Mouse (Mus musculus) heart, embryonic 10.5 days (tissue): Measurements from ENCODE around the gene Npdc1. TPM values are rescaled to one million over a fixed set of nuclear protein-coding genes. Genes with fewer than 3 reads are reported as not detected.

Source experiments
- DNase-seq: peaks from one replicate; pipeline ENCODE4 v3.0.0-alpha.2; 2017; ENCODE audit warnings: low spot score
- H3K27ac ChIP-seq: fragments of 300-500 bp; sonication (generic); 2 replicates; pipeline ENCODE4 v1.5.1; 2016; ENCODE audit warnings: mild to moderate bottlenecking
- H3K27me3 ChIP-seq: fragments of 300-500 bp; sonication (generic); 2 replicates; pipeline ENCODE4 v1.6.1; 2016; ENCODE audit warnings: mild to moderate bottlenecking; ENCODE audit not compliant: poor library complexity, insufficient read depth, severe bottlenecking
- H3K36me3 ChIP-seq: fragments of 300-500 bp; sonication (generic); 2 replicates; pipeline ENCODE4 v1.6.1; 2016; ENCODE audit warnings: mild to moderate bottlenecking, moderate library complexity
- H3K4me1 ChIP-seq: fragments of 300-500 bp; sonication (generic); 2 replicates; pipeline ENCODE4 v1.6.1; 2016; ENCODE audit warnings: mild to moderate bottlenecking
- H3K4me3 ChIP-seq: fragments of 300-500 bp; sonication (generic); 2 replicates; pipeline ENCODE4 v1.5.1; 2016; ENCODE audit warnings: mild to moderate bottlenecking, moderate library complexity
- H3K9me3 ChIP-seq: fragments of 300-500 bp; sonication (generic); 2 replicates; pipeline ENCODE4 v1.6.1; 2016; ENCODE audit warnings: mild to moderate bottlenecking, moderate library complexity
- WGBS: fragments of 180-500 bp; shearing (Covaris S2); methylation state at CpG from one replicate; pipeline ENCODE4 v1.1.7; 2016; 5-methylcytosine and 5-hydroxymethylcytosine counted together
- polyA plus RNA-seq: library from polyadenylated mRNA; unstranded; fragments of >200 nt; fragmentation: Nextera tagmentation; extraction: Ambion mirVana; gene quantifications from 2 replicates; pipeline ENCODE4 v1.2.1, GENCODE M21; 2016

Npdc1 gene
- polyA plus RNA-seq, 1 experiment from 2014 or later, result 14.6 TPM

DNA sequence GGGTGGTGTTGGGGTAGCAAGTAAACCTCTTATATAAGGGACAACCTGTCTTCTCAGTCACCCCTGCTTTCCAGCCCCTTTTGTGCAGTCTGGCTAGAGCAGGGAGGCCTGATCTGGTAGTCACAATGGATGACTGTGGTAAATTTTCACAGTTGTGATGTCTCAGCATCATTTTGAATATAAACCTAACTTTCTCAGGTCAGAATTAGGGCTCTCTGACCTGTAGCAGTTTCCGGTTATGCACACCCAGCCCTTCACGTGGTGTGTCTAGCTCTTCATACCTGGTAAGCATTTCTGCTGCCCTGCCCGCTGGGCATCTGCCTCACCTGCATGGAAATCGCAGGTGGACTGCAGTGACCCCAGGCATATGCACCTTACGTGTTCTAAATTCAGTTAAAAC lies 28.1 kb downstream of the Npdc1 start:
- DNase-seq, result no peak
- H3K36me3 ChIP-seq, result no peaks in the 10 kb centered on the region
- no peaks in the 10 kb centered on the region for H3K9me3 ChIP-seq
- H3K4me3 ChIP-seq, result no peak overlapping the region
- WGBS, result 85% methylated on average over 5 of the region's 5 CpGs
- H3K4me1 ChIP-seq, result peaks cover 15% of the 10 kb centered on the region
- peaks cover 80% of the 10 kb centered on the region for H3K27me3 ChIP-seq
- no peak overlapping the region for H3K27ac ChIP-seq

DNA sequence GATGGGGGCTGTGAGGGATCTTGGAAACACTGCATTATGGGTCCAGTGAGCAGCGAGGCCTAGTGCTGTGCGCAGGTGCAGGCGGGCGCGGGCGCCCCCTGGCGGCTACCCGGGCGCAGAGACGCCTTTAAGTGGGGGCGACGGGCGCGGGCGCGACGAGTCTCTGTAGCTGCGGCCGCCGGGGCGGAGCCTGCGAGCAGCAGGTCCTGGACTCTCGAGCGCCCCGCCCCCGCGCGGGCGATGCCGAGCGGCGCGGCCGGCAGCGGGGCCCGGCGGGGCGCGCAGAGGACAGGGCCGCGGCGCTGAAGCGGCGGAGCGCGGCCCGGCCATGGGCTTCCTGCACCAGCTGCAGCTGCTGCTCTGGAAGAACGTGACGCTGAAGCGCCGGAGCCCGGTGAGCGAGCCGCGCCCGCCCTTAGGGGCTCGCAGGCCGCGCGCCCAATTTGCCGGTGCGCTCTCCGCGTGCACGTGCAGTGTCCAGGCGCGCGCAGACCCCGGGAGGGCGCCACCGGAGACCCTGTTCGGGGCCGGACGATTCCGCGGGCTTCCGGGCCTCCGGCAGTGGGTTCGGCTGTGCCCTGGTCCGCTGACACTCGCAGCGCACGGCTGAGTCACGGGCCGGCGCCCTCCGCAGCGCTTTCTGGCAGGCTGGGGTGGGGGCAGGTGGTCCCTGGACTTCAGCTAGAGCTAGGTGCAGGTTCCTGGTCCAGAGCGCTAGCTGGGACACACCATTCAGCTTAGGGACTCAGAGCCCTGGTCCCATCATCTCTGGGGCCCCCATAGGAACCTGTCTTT lies 29.5 kb downstream of the Npdc1 start, which contains the start of gene Abca2:
Abca2 (plus strand) TSS at position 262 of the 795 bp plus-strand sequence.
- peaks cover 15% of the 10 kb centered on the region for H3K4me1 ChIP-seq
- peak within 1 kb of the TSS; percentile 90 for H3K27ac ChIP-seq
- no peaks in the 10 kb centered on the region for H3K9me3 ChIP-seq
- peak within 1 kb of the TSS; percentile 85 for H3K4me3 ChIP-seq
- DNase-seq, result peak; percentile 94
- peaks cover 80% of the 10 kb centered on the region for H3K27me3 ChIP-seq
- WGBS, result 0% methylated on average over 86 of the region's 89 CpGs
- no peaks in the 10 kb centered on the region for H3K36me3 ChIP-seq

DNA sequence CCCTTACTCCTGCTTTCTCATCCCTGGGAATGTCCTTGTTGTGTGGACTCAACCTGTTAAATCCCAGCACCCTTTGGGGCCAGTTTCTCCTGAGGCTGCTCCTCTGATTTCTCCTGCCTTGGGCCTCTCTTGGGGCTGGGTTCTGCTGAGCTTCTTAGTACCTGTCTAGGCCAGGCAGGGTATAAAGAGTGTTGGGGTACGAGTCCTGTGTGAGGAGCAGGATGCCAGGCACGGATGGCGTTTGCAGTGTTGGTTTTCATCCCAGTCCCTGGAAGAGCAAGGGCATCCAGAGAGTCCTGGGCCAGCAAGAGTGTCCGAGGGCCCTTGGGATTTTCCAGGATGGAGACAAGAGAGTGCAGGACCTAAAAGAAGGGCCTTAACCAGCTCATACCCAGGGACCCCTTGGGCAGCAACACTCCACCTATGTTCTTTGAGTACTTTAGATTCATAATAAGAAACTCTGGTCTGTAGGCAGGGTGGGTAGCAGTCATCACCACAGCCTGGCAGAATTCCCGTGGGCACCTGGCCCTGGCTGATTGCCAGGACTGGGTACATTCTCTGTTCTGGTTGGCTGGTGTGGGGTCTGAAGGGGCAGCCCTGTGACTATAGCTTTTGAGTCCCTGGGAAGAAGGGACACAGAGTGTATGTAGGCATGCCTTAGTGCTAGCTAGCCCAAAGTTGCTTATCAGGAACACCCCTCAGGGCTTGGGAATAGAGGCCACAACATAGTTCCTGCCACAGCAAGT lies 30.5 kb downstream of the Npdc1 start:
- H3K36me3 ChIP-seq, result no peaks in the 10 kb centered on the region
- WGBS, result 74% methylated on average over 5 of the region's 5 CpGs
- peaks cover 80% of the 10 kb centered on the region for H3K27me3 ChIP-seq
- peak overlapping the region; percentile 85 for H3K4me3 ChIP-seq
- H3K27ac ChIP-seq, result peak overlapping the region; percentile 90; the same call in 1 of the 2 replicates
- DNase-seq, result no peak
- H3K9me3 ChIP-seq, result no peaks in the 10 kb centered on the region
- peaks cover 15% of the 10 kb centered on the region for H3K4me1 ChIP-seq

DNA sequence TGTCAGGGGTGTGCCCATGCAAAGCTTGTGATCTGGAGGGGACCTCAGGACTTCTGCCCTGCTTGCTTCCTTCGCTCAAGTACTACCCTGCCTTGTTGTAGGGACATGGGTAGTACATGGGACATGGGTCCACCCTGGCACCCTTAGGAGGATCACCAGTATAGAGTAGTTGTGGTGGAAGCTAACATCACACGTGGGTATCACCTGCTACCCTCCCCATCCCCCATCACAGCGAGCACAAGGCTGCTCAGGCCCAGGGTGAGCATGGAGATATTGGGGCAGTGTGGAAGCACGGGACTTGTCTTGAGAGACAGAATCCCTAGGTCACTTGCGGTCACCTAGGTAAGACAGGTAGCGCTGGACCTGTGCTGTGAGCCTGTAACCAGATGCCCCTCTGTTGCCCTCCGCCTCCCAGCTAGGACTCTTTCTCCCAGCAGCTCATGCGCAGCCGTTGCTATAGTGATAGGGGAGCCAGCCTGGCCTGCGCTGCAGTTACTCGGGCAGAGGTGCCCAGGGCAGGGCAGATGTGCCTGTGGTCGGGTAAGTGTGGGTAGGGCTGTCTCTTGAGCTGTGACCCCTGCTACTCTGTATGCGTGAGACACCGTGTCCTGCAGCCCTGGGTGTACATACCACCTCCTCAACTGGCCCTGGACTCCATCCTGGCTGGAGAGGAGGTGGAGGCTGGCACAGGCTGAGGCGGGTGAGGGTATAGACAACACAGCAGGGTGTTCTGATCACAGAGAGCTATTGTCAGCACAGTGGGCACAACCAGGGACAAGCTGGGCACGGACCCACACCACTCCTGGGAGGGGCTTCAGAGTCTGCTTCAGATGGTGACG lies 31.5 kb downstream of the Npdc1 start:
- H3K36me3 ChIP-seq, result no peaks in the 10 kb centered on the region
- peaks cover 77% of the 10 kb centered on the region for H3K27me3 ChIP-seq
- H3K9me3 ChIP-seq, result no peaks in the 10 kb centered on the region
- no peak overlapping the region for H3K27ac ChIP-seq
- DNase-seq, result no peak
- no peak overlapping the region for H3K4me3 ChIP-seq
- H3K4me1 ChIP-seq, result peaks cover 15% of the 10 kb centered on the region
- 70% methylated on average over 17 of the region's 17 CpGs for WGBS

DNA sequence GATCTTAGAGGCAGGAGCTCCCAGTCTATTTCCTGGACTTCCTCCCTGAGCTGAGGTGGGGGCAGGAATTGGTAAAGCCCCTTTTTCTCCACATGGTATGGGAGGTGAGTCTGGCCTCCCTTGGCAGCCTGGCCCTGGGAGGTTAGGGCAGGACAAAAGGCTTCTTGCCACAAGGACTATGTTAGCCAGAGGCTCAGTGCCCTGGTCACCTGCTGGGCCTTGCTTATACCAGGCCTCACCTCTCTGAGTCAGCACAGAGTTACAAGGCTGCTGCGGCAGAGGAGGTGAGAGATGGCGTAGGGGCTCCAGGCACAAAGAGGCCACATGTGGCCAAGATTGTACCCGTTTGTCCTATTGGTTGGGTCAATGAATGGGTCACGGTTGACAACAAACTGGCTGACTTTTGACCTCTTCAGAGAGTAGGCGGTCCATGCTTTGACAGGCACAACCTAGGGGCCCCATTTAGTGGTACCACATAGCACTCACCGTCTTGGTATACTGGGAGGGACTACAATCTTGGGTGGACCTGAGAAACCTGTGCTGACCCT lies 32.2 kb downstream of the Npdc1 start:
- Histone ChIP-seq H3K27ac (no peak overlapping the region), H3K36me3 (no peaks in the 10 kb centered on the region), H3K9me3 (no peaks in the 10 kb centered on the region), H3K4me3 (no peak overlapping the region), H3K4me1 (peaks cover 15% of the 10 kb centered on the region), H3K27me3 (peaks cover 76% of the 10 kb centered on the region)
- DNase-seq, result no peak
- 77% methylated on average over 6 of the region's 6 CpGs for WGBS

DNA sequence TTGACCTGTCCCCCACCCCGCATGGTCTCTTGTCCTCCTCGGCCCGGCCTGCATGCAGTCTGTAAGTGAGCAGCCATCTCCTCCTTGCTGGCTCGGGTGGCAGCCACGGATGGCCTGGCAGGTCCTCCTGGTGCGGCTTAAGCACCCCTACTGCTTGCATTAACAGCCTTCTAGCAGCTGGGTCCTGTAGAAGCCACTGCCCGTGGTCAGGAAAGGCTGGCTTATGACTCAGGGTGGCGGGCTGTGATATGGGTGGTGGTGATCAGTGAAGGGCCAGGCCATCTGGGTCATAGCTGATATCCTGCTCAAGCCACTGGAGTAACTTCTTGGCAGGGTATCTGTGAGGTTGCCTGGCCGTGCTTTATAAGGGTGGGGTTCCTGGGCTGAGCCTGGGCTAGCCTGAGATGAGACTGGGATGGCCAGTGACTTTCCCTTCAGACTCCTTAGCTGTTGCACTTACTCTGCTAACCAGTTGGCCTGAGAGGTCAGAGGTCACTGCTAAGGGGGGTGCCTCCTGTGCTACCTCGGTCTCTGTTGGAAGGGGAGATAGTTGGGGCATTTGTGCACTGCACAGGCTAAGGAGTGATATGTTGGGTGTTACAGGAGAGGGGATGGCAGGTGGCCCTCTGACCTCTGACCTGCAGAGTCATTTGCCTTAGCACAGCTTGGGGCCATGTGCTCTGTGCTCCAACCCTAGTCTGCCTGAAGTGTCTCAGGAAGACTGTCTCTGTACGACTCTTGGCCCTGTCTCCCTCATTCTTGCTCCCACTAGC lies 33.4 kb downstream of the Npdc1 start:
- H3K27me3 ChIP-seq, result peaks cover 72% of the 10 kb centered on the region
- H3K4me3 ChIP-seq, result no peak overlapping the region
- H3K9me3 ChIP-seq, result no peaks in the 10 kb centered on the region
- no peaks in the 10 kb centered on the region for H3K36me3 ChIP-seq
- H3K4me1 ChIP-seq, result peaks cover 15% of the 10 kb centered on the region
- DNase-seq, result no peak
- H3K27ac ChIP-seq, result no peak overlapping the region
- 68% methylated on average over 11 of the region's 11 CpGs for WGBS

DNA sequence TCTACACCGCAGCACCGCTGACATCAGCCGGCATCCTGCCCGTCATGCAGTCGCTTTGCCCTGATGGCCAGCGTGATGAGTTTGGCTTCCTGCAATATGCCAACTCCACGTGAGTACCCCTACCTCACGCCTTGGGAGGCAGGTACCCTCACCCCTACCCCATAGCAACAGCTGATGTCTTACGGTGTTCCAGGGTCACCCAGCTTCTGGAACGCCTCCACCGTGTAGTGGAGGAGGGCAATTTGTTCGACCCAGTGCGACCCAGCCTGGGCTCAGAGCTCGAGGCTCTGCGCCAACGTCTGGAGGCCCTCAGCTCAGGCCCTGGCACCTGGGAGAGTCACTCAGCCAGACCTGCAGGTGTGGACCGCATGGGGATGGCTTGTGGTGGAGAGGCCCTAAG lies 34.0 kb downstream of the Npdc1 start:
- H3K4me3 ChIP-seq, result no peak overlapping the region
- no peak for DNase-seq
- H3K9me3 ChIP-seq, result no peaks in the 10 kb centered on the region
- peaks cover 13% of the 10 kb centered on the region for H3K4me1 ChIP-seq
- 87% methylated on average over 17 of the region's 17 CpGs for WGBS
- H3K27me3 ChIP-seq, result peaks cover 72% of the 10 kb centered on the region
- no peaks in the 10 kb centered on the region for H3K36me3 ChIP-seq
- no peak overlapping the region for H3K27ac ChIP-seq

DNA sequence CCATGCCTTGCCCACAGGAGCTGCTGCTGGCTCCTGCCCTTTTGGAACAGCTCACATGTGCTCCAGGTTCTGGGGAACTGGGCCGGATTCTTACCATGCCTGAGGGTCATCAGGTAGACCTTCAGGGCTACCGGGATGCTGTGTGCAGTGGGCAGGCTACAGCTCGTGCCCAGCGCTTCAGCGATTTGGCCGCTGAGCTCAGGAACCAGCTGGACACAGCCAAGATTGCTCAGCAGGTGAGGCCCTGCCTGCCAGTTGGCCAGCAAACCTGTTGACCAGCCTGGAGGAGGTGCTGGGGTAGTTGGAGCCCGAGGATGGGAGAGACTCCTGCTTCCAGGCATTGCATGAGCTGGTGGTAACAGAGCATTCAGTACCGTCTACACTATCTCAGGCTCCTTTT lies 35.1 kb downstream of the Npdc1 start:
- H3K27ac ChIP-seq, result no peak overlapping the region
- no peak for DNase-seq
- peaks cover 70% of the 10 kb centered on the region for H3K27me3 ChIP-seq
- 83% methylated on average over 8 of the region's 8 CpGs for WGBS
- H3K36me3 ChIP-seq, result no peaks in the 10 kb centered on the region
- no peak overlapping the region for H3K4me3 ChIP-seq
- peaks cover 4% of the 10 kb centered on the region for H3K4me1 ChIP-seq
- no peaks in the 10 kb centered on the region for H3K9me3 ChIP-seq

DNA sequence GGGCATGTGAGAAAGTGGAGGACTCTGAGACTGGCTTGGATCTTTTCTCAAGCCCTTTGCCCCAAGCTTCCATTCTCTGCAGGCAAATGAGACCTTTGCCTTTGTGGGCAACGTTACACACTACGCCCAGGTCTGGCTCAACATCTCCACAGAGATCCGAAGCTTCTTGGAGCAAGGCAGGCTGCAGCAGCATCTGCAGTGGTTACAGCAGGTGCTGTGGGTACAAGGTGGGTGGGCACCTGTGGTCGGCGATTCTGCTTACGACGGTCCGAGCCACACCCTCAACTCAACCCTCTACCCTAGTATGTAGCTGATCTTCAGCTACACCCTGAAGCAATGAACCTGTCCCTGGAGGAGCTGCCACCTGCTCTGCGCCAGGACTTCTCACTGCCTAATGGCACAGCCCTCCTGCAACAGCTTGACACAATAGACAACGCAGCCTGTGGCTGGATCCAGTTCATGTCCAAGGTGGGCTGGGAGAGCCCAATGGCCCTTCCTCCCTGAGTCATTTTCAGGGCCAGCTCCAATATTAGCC lies 37.2 kb downstream of the Npdc1 start:
- H3K36me3 ChIP-seq, result no peaks in the 10 kb centered on the region; the same call in 1 of the 2 replicates
- no peak for DNase-seq
- 90% methylated on average over 10 of the region's 10 CpGs for WGBS
- H3K27me3 ChIP-seq, result peaks cover 66% of the 10 kb centered on the region
- H3K9me3 ChIP-seq, result no peaks in the 10 kb centered on the region
- no peak overlapping the region for H3K4me3 ChIP-seq
- H3K4me1 ChIP-seq, result no peaks in the 10 kb centered on the region; the same call in 1 of the 2 replicates
- no peak overlapping the region for H3K27ac ChIP-seq

DNA sequence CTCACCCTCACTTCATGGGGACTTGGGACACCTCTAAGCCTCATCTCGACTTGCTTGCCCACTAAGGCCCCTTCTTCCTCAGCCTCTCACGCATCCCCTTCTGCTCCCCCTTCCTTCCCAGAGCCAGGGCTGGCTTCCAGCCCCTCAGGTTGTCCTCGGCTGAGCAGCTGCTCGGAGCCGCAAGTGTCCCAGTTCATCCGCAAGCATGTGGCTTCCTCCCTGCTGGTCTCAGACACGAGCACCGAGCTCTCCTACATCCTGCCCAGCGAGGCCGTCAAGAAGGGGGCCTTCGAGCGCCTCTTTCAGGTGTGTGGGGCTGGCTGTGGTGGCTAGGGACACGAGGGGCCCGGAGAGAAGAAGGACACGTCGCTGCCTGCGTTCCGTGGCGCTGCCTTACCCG lies 41.9 kb downstream of the Npdc1 start:
- Histone ChIP-seq H3K4me3 (no peak overlapping the region), H3K27me3 (peaks cover 47% of the 10 kb centered on the region), H3K27ac (no peak overlapping the region), H3K9me3 (no peaks in the 10 kb centered on the region), H3K36me3 (no peaks in the 10 kb centered on the region; the same call in 1 of the 2 replicates), H3K4me1 (peaks cover 2% of the 10 kb centered on the region)
- 77% methylated on average over 20 of the region's 20 CpGs for WGBS
- no peak for DNase-seq

DNA sequence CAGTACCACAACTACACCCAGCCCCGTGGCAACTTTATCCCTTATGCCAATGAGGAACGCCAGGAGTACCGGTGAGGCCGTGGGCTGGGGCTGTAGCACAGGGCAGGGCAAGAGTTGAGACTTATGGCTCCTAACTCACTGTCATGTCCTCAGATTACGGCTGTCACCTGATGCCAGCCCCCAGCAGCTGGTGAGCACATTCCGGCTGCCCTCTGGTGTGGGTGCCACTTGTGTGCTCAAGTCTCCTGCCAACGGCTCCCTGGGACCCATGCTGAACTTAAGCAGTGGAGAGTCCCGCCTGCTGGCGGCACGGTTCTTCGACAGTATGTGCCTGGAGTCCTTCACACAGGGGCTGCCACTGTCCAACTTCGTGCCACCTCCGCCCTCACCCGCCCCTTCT lies 43.5 kb downstream of the Npdc1 start:
- no peak overlapping the region for H3K4me3 ChIP-seq
- H3K27ac ChIP-seq, result no peak overlapping the region
- H3K36me3 ChIP-seq, result no peaks in the 10 kb centered on the region; the same call in 1 of the 2 replicates
- WGBS, result 85% methylated on average over 14 of the region's 14 CpGs
- peaks cover 61% of the 10 kb centered on the region for H3K27me3 ChIP-seq
- peaks cover 2% of the 10 kb centered on the region for H3K4me1 ChIP-seq
- DNase-seq, result no peak
- H3K9me3 ChIP-seq, result no peaks in the 10 kb centered on the region
